Mouse (Mus musculus): ENCODE data around the gene Tbx5. TPM values are rescaled to one million over a fixed set of nuclear protein-coding genes. Genes with fewer than 3 reads are reported as not detected.

Gene Tbx5
- total and polyA plus RNA-seq, 3 experiments: not detected

- Histone ChIP-seq H3K27me3 (ENCODE audit: control insufficient read depth in 1 of 2, insufficient read depth in 2 of 2, low read length in 2 of 2) (no peaks in the 10 kb centered on the region), H3K9me3 (replicated peaks; ENCODE audit: insufficient read depth, low read length) (no peaks in the 10 kb centered on the region), H3K4me3 (ENCODE audit: control insufficient read depth in 1 of 2, insufficient read depth in 1 of 2, low read depth in 2 of 2, low read length in 2 of 2) (no peak overlapping the region), H3K27ac (ENCODE audit: control insufficient read depth, low read depth, low read length) (no peak overlapping the region), H3K4me1 (ENCODE audit: control insufficient read depth in 1 of 2, insufficient read depth in 2 of 2, low read length in 2 of 2) (no peaks in the 10 kb centered on the region), H3K9ac (ENCODE audit: control insufficient read depth, low read depth, low read length, poor library complexity, severe bottlenecking) (no peak overlapping the region), H3K36me3 (ENCODE audit: control insufficient read depth in 1 of 2, insufficient read depth in 2 of 2, low read length in 2 of 2) (no peaks in the 10 kb centered on the region), H3K79me2 (ENCODE audit: control insufficient read depth, insufficient read depth, low read length, poor library complexity) (no peaks in the 10 kb centered on the region)
- no peak for DNase-seq (ENCODE audit: low read depth, low spot score)
- TF ChIP-seq KAT2A (conservative IDR thresholded peaks at IDR 0.05; ENCODE audit: low read depth, low read length): no peak
- TF ChIP-seq USF2 (IDR thresholded peaks at IDR 0.05; ENCODE audit: borderline replicate concordance in 1 of 2, insufficient read depth in 1 of 2, low read depth in 1 of 2, low read length in 2 of 2): no peak
These were observed 4.3 kb downstream of the Tbx5 start for GRCm38 (mm10) chr5:119836618-119837305.

- H3K9me3 ChIP-seq (replicated peaks; ENCODE audit: insufficient read depth, low read length): no peaks in the 10 kb centered on the region
- H3K27ac ChIP-seq (ENCODE audit: control insufficient read depth, low read depth, low read length): no peak overlapping the region
- no peaks in the 10 kb centered on the region for H3K79me2 ChIP-seq (ENCODE audit: control insufficient read depth, insufficient read depth, low read length, poor library complexity)
- DNase-seq (ENCODE audit: low read depth, low spot score): no peak
- H3K9ac ChIP-seq (ENCODE audit: control insufficient read depth, low read depth, low read length, poor library complexity, severe bottlenecking): no peak overlapping the region
- no peaks in the 10 kb centered on the region for H3K36me3 ChIP-seq (ENCODE audit: control insufficient read depth in 1 of 2, insufficient read depth in 2 of 2, low read length in 2 of 2)
- H3K4me3 ChIP-seq (ENCODE audit: control insufficient read depth in 1 of 2, insufficient read depth in 1 of 2, low read depth in 2 of 2, low read length in 2 of 2): no peak overlapping the region
- H3K27me3 ChIP-seq (ENCODE audit: control insufficient read depth in 1 of 2, insufficient read depth in 2 of 2, low read length in 2 of 2): no peaks in the 10 kb centered on the region
- TF ChIP-seq ZNF384 (IDR thresholded peaks at IDR 0.05; ENCODE audit: low read depth, low read length): no peak
- TF ChIP-seq UBTF (IDR thresholded peaks at IDR 0.05; ENCODE audit: borderline replicate concordance, insufficient read depth, low read depth, low read length): no peak
- no peak for TF ChIP-seq BHLHE40 (IDR thresholded peaks at IDR 0.05; ENCODE audit: borderline replicate concordance, low read depth, low read length)
- TF ChIP-seq TCF12 (IDR thresholded peaks at IDR 0.05; ENCODE audit: low read depth, low read length): no peak
- no peak for TF ChIP-seq TBP (IDR thresholded peaks at IDR 0.05; ENCODE audit: low read depth, low read length)
- TF ChIP-seq CTCF (IDR thresholded peaks at IDR 0.05 in 2 of 3, conservative IDR thresholded peaks at IDR 0.05 in 1 of 3; ENCODE audit: control insufficient read depth in 1 of 3, insufficient read depth in 1 of 3, low read depth in 2 of 3, low read length in 3 of 3, poor library complexity in 1 of 3, severe bottlenecking in 1 of 3): no peak
- TF ChIP-seq POLR2AphosphoS2 (IDR thresholded peaks at IDR 0.05; ENCODE audit: low read length): no peak
- no peak for TF ChIP-seq MEF2A (IDR thresholded peaks at IDR 0.05; ENCODE audit: extremely low read depth, insufficient replicate concordance, low read depth, low read length, poor library complexity, severe bottlenecking)
- no peak for TF ChIP-seq USF1 (IDR thresholded peaks at IDR 0.05; ENCODE audit: low read depth, low read length)
- no peak for TF ChIP-seq NELFE (IDR thresholded peaks at IDR 0.05; ENCODE audit: low read depth, low read length)
- no peaks in the 10 kb centered on the region for H3K4me1 ChIP-seq (ENCODE audit: control insufficient read depth in 1 of 2, insufficient read depth in 2 of 2, low read length in 2 of 2)
These were observed 4.8 kb downstream of the Tbx5 start for GRCm38 (mm10) chr5:119837306-119837675.

GRCm38 (mm10) chr5:119837861-119838260 lies 5.4 kb downstream of the Tbx5 start:
- no peaks in the 10 kb centered on the region for H3K9me3 ChIP-seq (replicated peaks; ENCODE audit: insufficient read depth, low read length)
- no peak overlapping the region for H3K27ac ChIP-seq (ENCODE audit: control insufficient read depth, low read depth, low read length)
- H3K27me3 ChIP-seq (ENCODE audit: control insufficient read depth in 1 of 2, insufficient read depth in 2 of 2, low read length in 2 of 2): no peaks in the 10 kb centered on the region
- H3K4me3 ChIP-seq (ENCODE audit: control insufficient read depth in 1 of 2, insufficient read depth in 1 of 2, low read depth in 2 of 2, low read length in 2 of 2): no peak overlapping the region
- H3K79me2 ChIP-seq (ENCODE audit: control insufficient read depth, insufficient read depth, low read length, poor library complexity): no peaks in the 10 kb centered on the region
- TF ChIP-seq CHD2 (IDR thresholded peaks at IDR 0.05; ENCODE audit: low read length): no peak
- no peak for TF ChIP-seq ZC3H11A (IDR thresholded peaks at IDR 0.05; ENCODE audit: low read depth, low read length)
- TF ChIP-seq BHLHE40 (IDR thresholded peaks at IDR 0.05; ENCODE audit: borderline replicate concordance, low read depth, low read length): no peak
- no peak for TF ChIP-seq TBP (IDR thresholded peaks at IDR 0.05; ENCODE audit: low read depth, low read length)
- no peak for TF ChIP-seq E2F4 (IDR thresholded peaks at IDR 0.05; ENCODE audit: borderline replicate concordance, low read depth, low read length)
- TF ChIP-seq USF1 (IDR thresholded peaks at IDR 0.05; ENCODE audit: low read depth, low read length): no peak
- no peak for TF ChIP-seq NRF1 (IDR thresholded peaks at IDR 0.05; ENCODE audit: insufficient read depth, low read depth, low read length, poor library complexity, severe bottlenecking)
- TF ChIP-seq KAT2A (conservative IDR thresholded peaks at IDR 0.05; ENCODE audit: low read depth, low read length): no peak
- no peak for TF ChIP-seq POLR2A (IDR thresholded peaks at IDR 0.05; ENCODE audit: control insufficient read depth in 1 of 2, insufficient read depth in 1 of 2, low read depth in 1 of 2, low read length in 2 of 2, poor library complexity in 1 of 2)
- no peak for TF ChIP-seq GABPA (IDR thresholded peaks at IDR 0.05; ENCODE audit: low read depth, low read length)
- H3K36me3 ChIP-seq (ENCODE audit: control insufficient read depth in 1 of 2, insufficient read depth in 2 of 2, low read length in 2 of 2): no peaks in the 10 kb centered on the region
- no peak overlapping the region for H3K9ac ChIP-seq (ENCODE audit: control insufficient read depth, low read depth, low read length, poor library complexity, severe bottlenecking)
- DNase-seq (ENCODE audit: low read depth, low spot score): no peak
- H3K4me1 ChIP-seq (ENCODE audit: control insufficient read depth in 1 of 2, insufficient read depth in 2 of 2, low read length in 2 of 2): no peaks in the 10 kb centered on the region
